Mouse (Mus musculus): ENCODE results near the gene Zbtb16. TPM values are rescaled to one million over a fixed set of nuclear protein-coding genes. Genes with fewer than 3 reads are reported as not detected.

Zbtb16 gene
- total RNA-seq, 2 experiments from 2014 or later, result 4.7 to 5.8 TPM

GRCm38 (mm10) chr9:48712985-48713765, 122.8 kb downstream of the Zbtb16 start:
- 0 out of 2 replicates have a peak, but pooled peaks have one; percentile 27 for ATAC-seq (replicated peaks; ENCODE audit: poor library complexity)

- ATAC-seq (replicated peaks; ENCODE audit: poor library complexity), result peak; percentile 85
Observed at GRCm38 (mm10) chr9:48711826-48712225, 124.2 kb downstream of the Zbtb16 start.

GRCm38 (mm10) chr9:48711296-48711781, 124.7 kb downstream of the Zbtb16 start:
- ATAC-seq (replicated peaks; ENCODE audit: poor library complexity), result 0 out of 2 replicates have a peak, but pooled peaks have one; percentile 15

GRCm38 (mm10) chr9:48710355-48711295, 125.4 kb downstream of the Zbtb16 start:
- no peak for ATAC-seq (replicated peaks; ENCODE audit: poor library complexity)

GRCm38 (mm10) chr9:48707824-48708229, 128.2 kb downstream of the Zbtb16 start:
- no peak for ATAC-seq (replicated peaks; ENCODE audit: poor library complexity)

- peak; percentile 53; the same call in 1 of the 2 replicates for ATAC-seq (replicated peaks; ENCODE audit: poor library complexity)
Observed at GRCm38 (mm10) chr9:48707134-48707823, 128.7 kb downstream of the Zbtb16 start.

GRCm38 (mm10) chr9:48701296-48701695, 134.7 kb downstream of the Zbtb16 start:
- ATAC-seq (replicated peaks; ENCODE audit: poor library complexity), result no peak

GRCm38 (mm10) chr9:48700871-48701270, 135.2 kb downstream of the Zbtb16 start:
- ATAC-seq (replicated peaks; ENCODE audit: poor library complexity), result no peak

GRCm38 (mm10) chr9:48697470-48697815, 138.6 kb downstream of the Zbtb16 start:
- no peak for ATAC-seq (replicated peaks; ENCODE audit: poor library complexity)

- ATAC-seq (replicated peaks; ENCODE audit: poor library complexity), result no peak
Observed at GRCm38 (mm10) chr9:48696731-48697469, 139.1 kb downstream of the Zbtb16 start.

- no peak for ATAC-seq (replicated peaks; ENCODE audit: poor library complexity)
Observed at GRCm38 (mm10) chr9:48696330-48696729, 139.7 kb downstream of the Zbtb16 start.

- ATAC-seq (replicated peaks; ENCODE audit: poor library complexity), result no peak
Observed at GRCm38 (mm10) chr9:48695796-48696195, 140.2 kb downstream of the Zbtb16 start.

GRCm38 (mm10) chr9:48694616-48695061, 141.4 kb downstream of the Zbtb16 start:
- ATAC-seq (replicated peaks; ENCODE audit: poor library complexity), result no peak

- no peak for ATAC-seq (replicated peaks; ENCODE audit: poor library complexity)
Observed at GRCm38 (mm10) chr9:48693696-48694095, 142.3 kb downstream of the Zbtb16 start.

- no peak for ATAC-seq (replicated peaks; ENCODE audit: poor library complexity)
Observed at GRCm38 (mm10) chr9:48689718-48689980, 146.4 kb downstream of the Zbtb16 start.

GRCm38 (mm10) chr9:48688859-48689717, 146.9 kb downstream of the Zbtb16 start:
- peak; percentile 86 for ATAC-seq (replicated peaks; ENCODE audit: poor library complexity)

GRCm38 (mm10) chr9:48687891-48688290, 148.1 kb downstream of the Zbtb16 start:
- ATAC-seq (replicated peaks; ENCODE audit: poor library complexity), result no peak

- ATAC-seq (replicated peaks; ENCODE audit: poor library complexity), result no peak
Observed at GRCm38 (mm10) chr9:48685721-48686120, 150.3 kb downstream of the Zbtb16 start.

GRCm38 (mm10) chr9:48684144-48684543, 151.9 kb downstream of the Zbtb16 start:
- ATAC-seq (replicated peaks; ENCODE audit: poor library complexity), result no peak
